Mouse (Mus musculus): Measurements from ENCODE around the gene Npr3.

- TF ChIP-seq CTCF (IDR thresholded peaks at IDR 0.05; ENCODE audit: borderline replicate concordance, extremely low read depth, insufficient read depth, insufficient read length) (no peak), POLR2A (IDR thresholded peaks at IDR 0.05; ENCODE audit: borderline replicate concordance, extremely low read depth, insufficient read depth, insufficient read length, poor library complexity, severe bottlenecking) (no peak)
These were observed 105.0 kb downstream of the Npr3 start for GRCm38 (mm10) chr15:11801863-11802722.

Measured in brain, embryonic 14.5 days (tissue).